Mouse (Mus musculus) urinary bladder, adult 18-20 months (tissue): ENCODE measurements at regions not wholly inside any gene's neighbourhood (a gene's known extent, or its start where the extent isn't known, plus 50 kb on each side); places are given as distances from the start of the nearest gene placed in this dataset.

Experiments used
- DNase-seq, 2 experiments: peaks; one replicate each; pipeline ENCODE4 v3.0.0; 2022; ENCODE audit warnings: low spot score in 2 of 2, mixed read lengths in 2 of 2

- no peak for DNase-seq
These were observed 73.8 kb upstream of the Lrig3 start for GRCm38 (mm10) chr10:125892122-125892521.

- DNase-seq: no peak
These were observed 70.1 kb upstream of the Lrig3 start for GRCm38 (mm10) chr10:125895744-125896482.

DNA sequence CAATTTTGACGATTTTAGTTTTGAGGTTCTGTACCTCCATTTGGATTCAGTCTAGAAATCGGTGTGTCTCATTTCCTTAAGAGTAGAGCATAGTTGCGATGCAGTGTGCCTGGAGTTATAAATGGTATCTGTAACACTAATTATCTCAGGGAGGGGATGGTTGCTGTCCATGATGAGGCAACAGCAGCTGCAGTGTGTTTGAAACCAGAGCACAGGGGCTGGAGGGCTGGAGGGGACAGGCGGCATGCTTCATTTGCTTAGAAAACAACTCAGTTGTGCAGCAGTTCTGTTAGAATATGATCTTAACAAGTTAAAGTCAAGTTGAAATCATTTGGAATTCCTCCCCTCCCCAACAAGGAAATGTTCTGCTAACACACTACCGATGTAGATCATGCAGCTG is 69.3 kb upstream of the Lrig3 start:
- DNase-seq: no peak

GRCm38 (mm10) chr10:125899504-125899903 is 66.5 kb upstream of the Lrig3 start:
- no peak for DNase-seq

DNA sequence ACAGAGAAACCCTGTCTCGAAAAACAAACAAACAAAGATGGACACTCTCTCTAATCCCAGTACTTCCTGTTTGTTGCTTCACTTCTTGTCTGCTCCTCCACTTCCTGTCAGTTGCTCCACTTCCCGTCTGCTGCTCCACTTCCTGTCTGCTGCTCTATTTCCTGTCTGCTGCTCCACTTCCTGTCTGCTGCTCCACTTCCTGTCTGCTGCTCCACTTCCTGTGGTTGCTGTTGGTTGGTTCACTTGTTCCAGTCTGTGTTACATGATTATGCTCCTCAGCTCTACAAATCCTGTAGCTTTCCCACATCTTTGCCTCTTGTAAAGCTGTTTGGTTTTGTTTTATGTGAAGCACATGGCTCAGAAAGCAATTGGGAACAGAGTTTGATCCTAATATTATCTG is 65.4 kb upstream of the Lrig3 start:
- DNase-seq: no peak

- no peak for DNase-seq
These were observed 63.3 kb upstream of the Lrig3 start for GRCm38 (mm10) chr10:125902668-125903067.

DNA sequence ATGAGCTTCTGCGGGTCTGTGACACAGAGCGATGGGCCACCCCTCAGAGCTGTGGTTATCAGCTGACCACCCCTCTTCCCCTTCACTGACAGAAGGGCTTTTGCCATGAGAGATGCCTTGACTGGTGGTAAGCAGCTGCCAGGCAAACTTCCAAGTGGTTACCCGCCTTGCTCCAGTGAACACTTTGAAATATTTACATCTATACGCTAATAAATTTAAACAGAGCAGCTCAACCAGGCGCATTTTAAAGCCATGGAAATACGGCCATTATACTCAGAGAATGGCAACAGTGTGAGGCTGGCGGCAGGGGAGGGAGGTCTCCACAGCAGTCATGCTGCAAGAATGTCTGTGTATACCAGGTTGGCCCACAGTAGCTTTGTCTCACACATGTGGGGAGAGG is 53.8 kb upstream of the Lrig3 start:
- no peak for DNase-seq
